Mouse (Mus musculus): Measurements from ENCODE around the gene Fam184b. TPM values are rescaled to one million over a fixed set of nuclear protein-coding genes. Genes with fewer than 3 reads are reported as not detected.

Gene Fam184b
- total and polyA plus RNA-seq, 3 experiments = 0.07 TPM; not detected in 2

DNA sequence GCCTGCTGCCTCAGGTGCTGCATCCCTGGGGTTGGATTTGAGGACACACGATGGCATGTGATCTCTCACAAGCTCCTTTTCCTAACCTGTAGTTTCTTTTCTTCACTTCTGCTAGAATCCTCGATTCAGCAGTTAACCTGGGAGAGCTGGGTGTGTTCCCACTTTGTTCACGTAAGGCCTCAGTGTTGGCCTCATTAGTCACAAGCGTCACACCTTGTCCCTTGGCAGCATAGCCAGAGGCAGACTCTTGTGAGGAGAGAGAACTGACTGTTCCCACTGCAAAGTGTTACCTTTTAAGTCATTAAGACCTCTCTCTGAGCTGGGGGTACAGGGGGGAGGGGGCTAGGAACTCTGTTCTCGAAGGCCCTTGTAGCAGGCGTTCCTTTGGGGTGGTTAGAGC lies 126.5 kb downstream of the Fam184b start:
- H3K9ac ChIP-seq (ENCODE audit: low read depth, low read length) = no peak overlapping the region
- no peak overlapping the region for H3K4me3 ChIP-seq
- DNase-seq = no peak
- intact Hi-C loops (cut with DNase I) = no loop called here
- H3K4me1 ChIP-seq (ENCODE audit: control insufficient read depth, insufficient read depth, low read length) = no peaks in the 10 kb centered on the region
- H3K27ac ChIP-seq = no peak overlapping the region
- H3K27me3 ChIP-seq (ENCODE audit: control insufficient read depth, insufficient read depth, low read length) = no peaks in the 10 kb centered on the region
- no peak for TF ChIP-seq CTCF (IDR thresholded peaks at IDR 0.05)
- no peak for TF ChIP-seq POLR2A (IDR thresholded peaks at IDR 0.05; ENCODE audit: insufficient read depth, low read depth, low read length)
- TF ChIP-seq EP300 (IDR thresholded peaks at IDR 0.05; ENCODE audit: insufficient read depth, low read depth, low read length) = no peak
- no peaks in the 10 kb centered on the region for H3K79me2 ChIP-seq (replicated peaks; ENCODE audit: control insufficient read depth, insufficient read depth, low read length)
- H3K36me3 ChIP-seq (ENCODE audit: control insufficient read depth, insufficient read depth, low read length) = no peaks in the 10 kb centered on the region
- WGBS = 88% methylated on average over 6 of the region's 6 CpGs

DNA sequence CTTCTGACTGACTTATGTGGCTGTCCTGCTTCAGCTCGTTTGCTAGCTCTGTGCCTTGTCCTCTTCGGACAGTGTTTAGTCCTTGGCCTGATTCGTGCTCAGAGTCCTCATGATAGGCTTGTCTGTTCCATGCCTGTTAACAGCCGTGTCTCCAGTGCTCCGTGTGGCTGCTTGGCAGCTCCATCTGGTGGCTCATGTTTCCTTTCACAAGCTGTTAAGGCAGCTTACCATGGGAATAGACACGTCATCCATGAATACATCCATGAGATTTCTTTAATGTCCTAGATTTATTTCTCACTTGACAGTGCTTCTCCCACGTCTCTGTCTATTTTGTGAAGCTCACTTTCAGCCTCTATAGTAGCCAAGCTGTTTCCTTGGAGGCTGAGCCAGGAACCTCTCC lies 129.3 kb downstream of the Fam184b start:
- no peak for DNase-seq
- no peaks in the 10 kb centered on the region for H3K36me3 ChIP-seq (ENCODE audit: control insufficient read depth, insufficient read depth, low read length)
- whole genome bisulfite sequencing = 78% methylated on average over 7 of the region's 7 CpGs

GRCm38 (mm10) chr5:45497564-45497963 lies 141.8 kb downstream of the Fam184b start:
- H3K27me3 ChIP-seq (ENCODE audit: control insufficient read depth, insufficient read depth, low read length) = no peaks in the 10 kb centered on the region
- 82% methylated on average over 5 of the region's 5 CpGs for WGBS
- peaks cover 2% of the 10 kb centered on the region; the same call in 1 of the 2 replicates for H3K4me1 ChIP-seq (ENCODE audit: control insufficient read depth, insufficient read depth, low read length)
- no peak for DNase-seq
- H3K9ac ChIP-seq (ENCODE audit: low read depth, low read length) = no peak overlapping the region
- H3K4me3 ChIP-seq = no peak overlapping the region
- no peaks in the 10 kb centered on the region for H3K36me3 ChIP-seq (ENCODE audit: control insufficient read depth, insufficient read depth, low read length)
- H3K79me2 ChIP-seq (replicated peaks; ENCODE audit: control insufficient read depth, insufficient read depth, low read length) = no peaks in the 10 kb centered on the region
- TF ChIP-seq POLR2A (IDR thresholded peaks at IDR 0.05; ENCODE audit: insufficient read depth, low read depth, low read length) = no peak
- intact Hi-C loops (cut with DNase I) = no loop called here
- no peak overlapping the region for H3K27ac ChIP-seq

More for the DNA sequence above, 129.3 kb downstream of the Fam184b start:
- Histone ChIP-seq H3K27me3 (ENCODE audit: control insufficient read depth, insufficient read depth, low read length) (no peaks in the 10 kb centered on the region), H3K4me1 (ENCODE audit: control insufficient read depth, insufficient read depth, low read length) (no peaks in the 10 kb centered on the region), H3K9ac (ENCODE audit: low read depth, low read length) (no peak overlapping the region), H3K4me3 (no peak overlapping the region), H3K79me2 (replicated peaks; ENCODE audit: control insufficient read depth, insufficient read depth, low read length) (no peaks in the 10 kb centered on the region), H3K27ac (no peak overlapping the region)
- intact Hi-C loops (cut with DNase I) = no loop called here
- TF ChIP-seq POLR2A (IDR thresholded peaks at IDR 0.05; ENCODE audit: insufficient read depth, low read depth, low read length) (no peak), EP300 (IDR thresholded peaks at IDR 0.05; ENCODE audit: insufficient read depth, low read depth, low read length) (no peak), CTCF (IDR thresholded peaks at IDR 0.05) (no peak)

DNA sequence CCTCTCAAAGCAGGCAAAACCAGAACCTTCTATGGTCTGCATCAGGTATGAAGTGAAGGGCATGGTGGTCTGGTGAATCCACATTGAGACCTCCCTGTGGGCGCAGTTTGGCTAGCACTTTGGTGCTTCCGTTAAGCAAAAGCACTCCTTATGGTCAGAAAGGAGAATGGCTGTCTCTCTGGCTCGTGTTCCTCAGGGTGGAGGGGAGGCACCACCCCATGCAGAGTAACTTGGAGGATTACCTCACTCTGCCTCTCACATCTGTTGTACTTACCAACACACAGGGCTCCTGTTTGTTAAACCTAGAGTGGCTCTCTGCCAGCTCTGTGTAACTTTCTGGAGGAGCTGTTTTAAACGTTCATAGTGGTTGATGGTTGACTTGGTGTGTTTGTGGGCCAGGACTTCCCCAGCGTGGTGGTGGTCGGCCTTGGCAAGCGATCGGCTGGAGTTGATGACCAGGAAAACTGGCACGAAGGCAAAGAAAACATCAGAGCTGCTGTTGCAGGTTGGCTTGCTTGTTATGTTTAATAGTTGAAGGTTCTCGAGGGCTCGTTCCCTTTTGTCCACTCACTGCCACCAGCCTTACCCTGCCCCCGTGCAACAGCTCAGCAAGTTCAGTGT lies 142.4 kb downstream of the Fam184b start:
- DNase-seq = no peak
- Histone ChIP-seq H3K79me2 (replicated peaks; ENCODE audit: control insufficient read depth, insufficient read depth, low read length) (no peaks in the 10 kb centered on the region), H3K9ac (ENCODE audit: low read depth, low read length) (no peak overlapping the region), H3K27me3 (ENCODE audit: control insufficient read depth, insufficient read depth, low read length) (no peaks in the 10 kb centered on the region), H3K36me3 (ENCODE audit: control insufficient read depth, insufficient read depth, low read length) (no peaks in the 10 kb centered on the region), H3K27ac (no peak overlapping the region), H3K4me3 (no peak overlapping the region), H3K4me1 (ENCODE audit: control insufficient read depth, insufficient read depth, low read length) (peaks cover 2% of the 10 kb centered on the region; the same call in 1 of the 2 replicates)
- WGBS = 77% methylated on average over 12 of the region's 12 CpGs
- intact Hi-C loops (cut with DNase I) = no loop called here
- TF ChIP-seq EP300 (IDR thresholded peaks at IDR 0.05; ENCODE audit: insufficient read depth, low read depth, low read length) (no peak), POLR2A (IDR thresholded peaks at IDR 0.05; ENCODE audit: insufficient read depth, low read depth, low read length) (no peak), CTCF (IDR thresholded peaks at IDR 0.05) (no peak)

DNA sequence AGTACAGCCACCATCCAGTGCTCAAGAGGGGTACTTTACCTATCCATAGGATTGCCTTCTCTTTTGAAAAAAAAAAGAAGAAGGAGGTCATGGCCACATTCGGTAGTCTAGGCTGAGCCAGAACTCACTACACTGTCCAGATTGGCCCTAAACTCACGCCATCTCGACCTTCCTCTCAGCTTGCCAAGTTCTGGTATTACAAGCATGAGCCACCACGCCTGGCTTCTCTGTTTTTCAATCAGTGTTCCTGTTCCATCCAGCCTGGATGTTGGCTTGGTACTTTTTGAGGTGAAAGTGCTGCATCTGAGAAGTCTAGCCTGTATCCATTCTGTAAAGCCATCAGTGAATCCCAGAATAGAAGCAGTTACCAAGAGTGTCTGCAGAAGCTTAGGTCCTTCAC lies 142.9 kb downstream of the Fam184b start:
- intact Hi-C loops (cut with DNase I) = no loop called here
- H3K4me1 ChIP-seq (ENCODE audit: control insufficient read depth, insufficient read depth, low read length) = peaks cover 2% of the 10 kb centered on the region; the same call in 1 of the 2 replicates
- DNase-seq = no peak
- H3K9ac ChIP-seq (ENCODE audit: low read depth, low read length) = no peak overlapping the region
- no peaks in the 10 kb centered on the region for H3K79me2 ChIP-seq (replicated peaks; ENCODE audit: control insufficient read depth, insufficient read depth, low read length)
- H3K36me3 ChIP-seq (ENCODE audit: control insufficient read depth, insufficient read depth, low read length) = no peaks in the 10 kb centered on the region
- 83% methylated on average over 4 of the region's 4 CpGs for WGBS
- TF ChIP-seq CTCF (IDR thresholded peaks at IDR 0.05) = no peak
- TF ChIP-seq EP300 (IDR thresholded peaks at IDR 0.05; ENCODE audit: insufficient read depth, low read depth, low read length) = no peak
- no peak for TF ChIP-seq POLR2A (IDR thresholded peaks at IDR 0.05; ENCODE audit: insufficient read depth, low read depth, low read length)
- H3K4me3 ChIP-seq = no peak overlapping the region
- H3K27ac ChIP-seq = no peak overlapping the region
- no peaks in the 10 kb centered on the region for H3K27me3 ChIP-seq (ENCODE audit: control insufficient read depth, insufficient read depth, low read length)

DNA sequence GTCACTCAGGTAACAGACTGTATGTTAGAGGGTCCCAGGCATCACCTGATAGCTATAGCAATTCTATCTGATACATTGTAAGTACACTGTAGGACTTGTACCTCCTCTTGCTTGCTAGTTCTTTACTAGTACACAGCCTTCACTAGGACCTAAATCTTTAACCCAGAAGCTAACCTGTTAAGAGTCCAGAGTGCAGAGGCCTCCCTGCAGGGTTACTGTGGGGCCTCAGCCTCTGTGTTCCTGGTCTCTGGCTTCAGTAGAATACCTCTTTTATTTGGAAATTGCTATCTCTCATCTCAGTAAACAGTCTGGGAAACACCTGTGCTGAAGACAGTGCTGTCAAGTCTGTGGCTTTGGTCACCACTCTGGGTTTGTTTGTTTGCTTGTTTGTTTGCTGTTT lies 143.4 kb downstream of the Fam184b start:
- Histone ChIP-seq H3K27me3 (ENCODE audit: control insufficient read depth, insufficient read depth, low read length) (no peaks in the 10 kb centered on the region), H3K36me3 (ENCODE audit: control insufficient read depth, insufficient read depth, low read length) (no peaks in the 10 kb centered on the region), H3K27ac (no peak overlapping the region), H3K4me1 (ENCODE audit: control insufficient read depth, insufficient read depth, low read length) (peaks cover 2% of the 10 kb centered on the region; the same call in 1 of the 2 replicates), H3K9ac (ENCODE audit: low read depth, low read length) (no peak overlapping the region), H3K4me3 (no peak overlapping the region), H3K79me2 (replicated peaks; ENCODE audit: control insufficient read depth, insufficient read depth, low read length) (no peaks in the 10 kb centered on the region)
- DNase-seq = no peak
- intact Hi-C loops (cut with DNase I) = no loop called here
- no peak for TF ChIP-seq EP300 (IDR thresholded peaks at IDR 0.05; ENCODE audit: insufficient read depth, low read depth, low read length)
- no peak for TF ChIP-seq POLR2A (IDR thresholded peaks at IDR 0.05; ENCODE audit: insufficient read depth, low read depth, low read length)
- TF ChIP-seq CTCF (IDR thresholded peaks at IDR 0.05) = no peak
